Mouse (Mus musculus): ENCODE results near the gene Grhpr. TPM values are rescaled to one million over a fixed set of nuclear protein-coding genes. Genes with fewer than 3 reads are reported as not detected.
A peak's percentile ranks its signal among the peaks of the same experiment; 100 is the strongest.

Grhpr gene
- polyA plus RNA-seq (2012; rRNA removed) (47.5 and 50.1 TPM in 2 replicates), polyA plus RNA-seq (2014; fragmentation: Nextera tagmentation; extraction: Ambion mirVana) (75.7 and 75.9 TPM in 2 replicates)

- peak; percentile 71 for TF ChIP-seq CTCF (IDR thresholded peaks at IDR 0.05; ENCODE audit: low read depth)
- TF ChIP-seq EP300 (IDR thresholded peaks at IDR 0.05; ENCODE audit: low read depth), result no peak
- H3K27me3 ChIP-seq (ENCODE audit: control insufficient read depth, insufficient read depth, low read length), result no peaks in the 10 kb centered on the region
- H3K36me3 ChIP-seq (replicated peaks; ENCODE audit: control insufficient read depth, insufficient read depth, low read depth), result no peaks in the 10 kb centered on the region; the same call in 1 of the 2 replicates
- no peaks in the 10 kb centered on the region; the same call in 1 of the 2 replicates for H3K9me3 ChIP-seq (ENCODE audit: control insufficient read depth, low read length)
- under 1% methylated on average over 40 of the region's 40 CpGs for WGBS (ENCODE audit: insufficient replicate concordance)
- peak within 1 kb of the TSS; percentile 66 for H3K27ac ChIP-seq
- peak; percentile 69 to 78 (median 74) for DNase-seq (ENCODE audit: low read depth in 3 of 3, low spot score in 3 of 3)
- peaks cover 7 to 19% of the 10 kb centered on the region in 2 experiments; a peak in 3 of 4 replicates for H3K4me1 ChIP-seq (replicated peaks; ENCODE audit: control insufficient read depth in 2 of 2, insufficient read depth in 2 of 2, low read length in 1 of 2)
- peak within 1 kb of the TSS; percentile 97 for H3K4me2 ChIP-seq (ENCODE audit: low read depth)
- peak within 1 kb of the TSS; percentile 91 for H3K9ac ChIP-seq (replicated peaks)
- ATAC-seq (ENCODE audit: insufficient read depth), result peak; percentile 90
- peak within 1 kb of the TSS; percentile 61 to 92 for H3K4me3 ChIP-seq (ENCODE audit: insufficient read depth in 1 of 2, low read depth in 2 of 2, low read length in 2 of 2)
Observed at GRCm38 (mm10) chr4:44981280-44981973, at the start of gene Grhpr. Grhpr (plus strand) TSS chr4:44981395.

GRCm38 (mm10) chr4:44931732-44932131, 49.5 kb upstream of the Grhpr start:
- Histone ChIP-seq H3K9me3 (ENCODE audit: control insufficient read depth, low read length) (no peaks in the 10 kb centered on the region), H3K4me1 (replicated peaks; ENCODE audit: control insufficient read depth in 2 of 2, insufficient read depth in 2 of 2, low read length in 1 of 2) (no peaks in the 10 kb centered on the region), H3K4me3 (ENCODE audit: insufficient read depth in 1 of 2, low read depth in 2 of 2, low read length in 2 of 2) (no peak overlapping the region), H3K4me2 (ENCODE audit: low read depth) (no peak overlapping the region), H3K36me3 (replicated peaks; ENCODE audit: control insufficient read depth, insufficient read depth, low read depth) (peaks cover 2% of the 10 kb centered on the region), H3K27ac (no peak overlapping the region), H3K9ac (replicated peaks) (no peak overlapping the region), H3K27me3 (ENCODE audit: control insufficient read depth, insufficient read depth, low read length) (no peaks in the 10 kb centered on the region)
- no peak for ATAC-seq (ENCODE audit: insufficient read depth)
- no peak for TF ChIP-seq EP300 (IDR thresholded peaks at IDR 0.05; ENCODE audit: low read depth)
- no peak for TF ChIP-seq CTCF (IDR thresholded peaks at IDR 0.05; ENCODE audit: low read depth)
- no peak for DNase-seq (ENCODE audit: low read depth in 3 of 3, low spot score in 3 of 3)
- 81% methylated on average over 6 of the region's 6 CpGs for WGBS (ENCODE audit: insufficient replicate concordance)

DNA sequence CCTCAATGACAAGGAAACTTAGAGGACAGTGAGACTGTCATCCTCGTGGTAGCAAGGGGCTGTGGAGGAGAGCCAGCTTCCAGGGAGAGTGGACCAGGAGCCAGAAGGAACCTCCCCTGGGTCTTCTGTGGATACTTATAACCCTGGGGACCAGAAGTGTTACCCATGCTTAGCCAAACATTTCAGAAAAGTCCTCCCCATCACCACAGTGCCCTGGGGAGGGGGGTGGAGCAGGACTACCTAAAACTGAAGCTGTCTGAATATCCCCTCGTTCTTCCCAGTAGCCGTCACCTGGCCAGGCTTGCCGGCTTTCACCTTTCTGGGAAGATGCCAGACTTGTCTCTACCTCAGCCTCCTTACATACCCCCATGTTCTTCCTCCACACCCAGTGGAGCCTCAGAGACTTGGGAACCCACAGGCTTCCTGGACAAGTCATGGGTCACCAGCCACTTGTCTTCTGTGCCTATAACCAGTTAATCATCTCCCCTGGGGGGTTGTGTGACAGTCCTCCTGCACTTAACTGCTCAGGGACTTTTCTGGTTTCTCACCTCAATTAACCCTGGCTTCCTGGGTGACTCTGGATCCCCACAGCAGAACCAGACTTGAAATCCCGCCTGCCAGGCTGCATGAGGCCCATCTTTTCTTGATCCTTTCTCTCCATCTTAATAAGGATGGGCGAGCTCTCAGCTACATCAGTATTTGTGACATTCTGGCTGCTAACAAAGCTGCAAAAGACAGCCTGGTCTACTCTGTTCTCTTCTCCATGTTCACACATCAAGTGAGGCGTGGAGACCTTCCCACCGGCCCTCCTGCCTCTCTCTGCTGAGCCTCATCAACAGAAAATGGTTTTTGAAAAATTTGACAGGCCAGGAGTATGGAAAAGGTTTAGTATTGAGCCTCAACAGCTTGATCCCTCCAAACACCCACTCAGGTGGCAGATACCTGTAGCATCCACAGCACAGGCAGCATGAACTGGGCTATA, 42.5 kb upstream of the Grhpr start:
- H3K4me2 ChIP-seq (ENCODE audit: low read depth), result no peak overlapping the region
- TF ChIP-seq CTCF (IDR thresholded peaks at IDR 0.05; ENCODE audit: low read depth), result no peak
- TF ChIP-seq EP300 (IDR thresholded peaks at IDR 0.05; ENCODE audit: low read depth), result no peak
- H3K4me3 ChIP-seq (ENCODE audit: insufficient read depth in 1 of 2, low read depth in 2 of 2, low read length in 2 of 2), result no peak overlapping the region
- no peak overlapping the region for H3K27ac ChIP-seq
- no peaks in the 10 kb centered on the region for H3K9me3 ChIP-seq (ENCODE audit: control insufficient read depth, low read length)
- peaks cover 0 to 5% of the 10 kb centered on the region in 2 experiments; a peak in 1 of 4 replicates for H3K4me1 ChIP-seq (replicated peaks; ENCODE audit: control insufficient read depth in 2 of 2, insufficient read depth in 2 of 2, low read length in 1 of 2)
- H3K36me3 ChIP-seq (replicated peaks; ENCODE audit: control insufficient read depth, insufficient read depth, low read depth), result no peaks in the 10 kb centered on the region
- WGBS (ENCODE audit: insufficient replicate concordance), result 58% methylated on average over 8 of the region's 8 CpGs
- no peak overlapping the region for H3K9ac ChIP-seq (replicated peaks)
- no peaks in the 10 kb centered on the region for H3K27me3 ChIP-seq (ENCODE audit: control insufficient read depth, insufficient read depth, low read length)
- ATAC-seq (ENCODE audit: insufficient read depth) (no peak), DNase-seq (ENCODE audit: low read depth in 3 of 3, low spot score in 3 of 3) (no peak)

DNA sequence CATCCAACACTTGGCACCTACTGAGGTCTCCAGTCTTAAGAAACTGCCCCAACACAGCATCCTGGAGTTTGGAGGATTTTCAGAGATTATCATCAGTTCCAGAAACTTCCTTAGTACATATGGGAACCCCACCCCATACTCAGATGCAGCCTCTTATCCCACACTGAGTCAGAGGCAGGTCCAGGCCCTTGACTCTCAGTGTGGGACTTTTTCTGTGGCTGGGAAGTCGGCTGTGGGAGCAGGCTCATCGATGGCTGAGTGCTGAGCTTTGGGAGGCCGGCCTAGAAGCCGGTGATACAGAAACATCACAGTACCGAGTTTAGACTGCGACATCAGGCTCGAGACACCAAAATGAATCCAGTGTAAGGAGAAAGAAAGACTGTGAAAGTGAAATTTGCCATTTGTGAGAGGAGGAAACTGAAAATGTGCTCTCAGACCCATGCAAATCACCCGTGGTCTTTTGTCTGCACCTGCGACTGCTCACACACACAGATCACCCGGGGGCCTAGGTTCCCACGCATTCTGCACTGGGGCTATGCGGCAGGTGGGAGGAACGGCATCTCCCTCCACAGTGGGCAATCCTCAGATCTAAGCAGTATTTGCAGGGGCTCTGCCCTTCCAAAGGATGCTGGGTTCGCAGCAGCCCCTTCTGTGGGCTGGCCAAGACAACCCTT, 41.5 kb upstream of the Grhpr start:
- DNase-seq (ENCODE audit: low read depth in 3 of 3, low spot score in 3 of 3), result no peak
- H3K9me3 ChIP-seq (ENCODE audit: control insufficient read depth, low read length), result no peaks in the 10 kb centered on the region
- WGBS (ENCODE audit: insufficient replicate concordance), result 73% methylated on average over 14 of the region's 14 CpGs

More for the DNA sequence above, 41.5 kb upstream of the Grhpr start:
- Histone ChIP-seq H3K9ac (replicated peaks) (no peak overlapping the region), H3K4me1 (replicated peaks; ENCODE audit: control insufficient read depth in 2 of 2, insufficient read depth in 2 of 2, low read length in 1 of 2) (peaks cover 0 to 5% of the 10 kb centered on the region in 2 experiments; a peak in 1 of 4 replicates), H3K4me2 (ENCODE audit: low read depth) (no peak overlapping the region), H3K36me3 (replicated peaks; ENCODE audit: control insufficient read depth, insufficient read depth, low read depth) (no peaks in the 10 kb centered on the region), H3K27ac (no peak overlapping the region), H3K4me3 (ENCODE audit: insufficient read depth in 1 of 2, low read depth in 2 of 2, low read length in 2 of 2) (no peak overlapping the region), H3K27me3 (ENCODE audit: control insufficient read depth, insufficient read depth, low read length) (no peaks in the 10 kb centered on the region)
- no peak for TF ChIP-seq CTCF (IDR thresholded peaks at IDR 0.05; ENCODE audit: low read depth)
- TF ChIP-seq EP300 (IDR thresholded peaks at IDR 0.05; ENCODE audit: low read depth), result no peak
- no peak for ATAC-seq (ENCODE audit: insufficient read depth)

Measured in liver, embryonic 14.5 days (tissue).